Mouse (Mus musculus): ENCODE results near the gene Naa80. TPM values are rescaled to one million over a fixed set of nuclear protein-coding genes. Genes with fewer than 3 reads are reported as not detected.

Gene Naa80
- polyA plus RNA-seq, 1 experiment from 2014 or later: 14.7 TPM

DNA sequence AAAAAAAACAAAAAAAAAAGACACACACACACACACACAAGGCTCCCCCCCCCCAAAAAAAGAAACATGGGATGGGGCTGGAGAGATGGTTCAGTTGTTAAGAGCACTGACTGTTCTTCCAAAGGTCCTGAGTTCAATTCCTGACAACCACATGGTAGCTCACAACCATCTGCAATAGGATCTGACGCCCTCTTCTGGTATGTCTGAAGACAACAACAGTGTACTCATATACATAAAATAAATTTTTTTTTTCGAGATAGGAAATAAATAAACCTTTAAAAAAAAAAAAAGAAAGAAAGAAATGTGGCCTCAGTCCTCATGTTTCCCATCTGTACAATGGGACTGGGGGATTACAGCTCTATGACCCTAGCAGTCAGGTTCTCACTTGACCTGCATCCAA, 38.8 kb downstream of the Naa80 start:
- ATAC-seq (ENCODE audit: low FRiP score, low read depth): no peak
- H3K27me3 ChIP-seq: no peaks in the 10 kb centered on the region
- no peak overlapping the region for H3K4me3 ChIP-seq
- H3K9ac ChIP-seq (replicated peaks): no peak overlapping the region
- WGBS: 92% methylated on average over 2 of the region's 2 CpGs
- H3K36me3 ChIP-seq: peaks cover 75% of the 10 kb centered on the region
- peaks cover 31% of the 10 kb centered on the region for H3K4me1 ChIP-seq
- no peaks in the 10 kb centered on the region for H3K9me3 ChIP-seq
- H3K27ac ChIP-seq (replicated peaks): no peak overlapping the region
- H3K4me2 ChIP-seq (replicated peaks): no peak overlapping the region

DNA sequence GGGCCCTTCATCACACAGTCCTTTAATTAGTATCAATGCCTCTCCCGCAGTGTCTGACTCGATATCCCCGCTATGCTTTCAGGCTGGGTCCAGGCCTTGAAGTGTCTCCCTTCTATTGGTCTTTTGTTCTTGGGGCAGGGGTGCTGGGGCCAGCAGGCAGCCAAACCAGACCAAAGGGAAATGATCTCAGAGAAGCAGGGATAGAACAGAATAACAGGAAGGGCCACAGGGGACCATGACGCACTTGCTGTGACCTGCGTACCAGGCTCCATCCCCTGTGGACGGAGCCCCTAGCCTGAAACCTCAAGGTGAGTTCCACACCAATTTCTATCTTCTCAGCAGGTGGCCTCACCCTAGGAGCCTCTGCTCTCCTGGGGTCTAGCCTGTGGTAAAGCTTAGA, 39.4 kb downstream of the Naa80 start:
- no peak for ATAC-seq (ENCODE audit: low FRiP score, low read depth)
- H3K4me3 ChIP-seq: no peak overlapping the region
- 95% methylated on average over 6 of the region's 6 CpGs for WGBS
- H3K27ac ChIP-seq (replicated peaks): 0 out of 2 replicates have a peak overlapping the region, but pooled peaks have one; percentile 22
- H3K4me1 ChIP-seq: peaks cover 25% of the 10 kb centered on the region
- no peak overlapping the region for H3K4me2 ChIP-seq (replicated peaks)
- H3K9ac ChIP-seq (replicated peaks): no peak overlapping the region
- H3K27me3 ChIP-seq: no peaks in the 10 kb centered on the region
- no peaks in the 10 kb centered on the region for H3K9me3 ChIP-seq
- H3K36me3 ChIP-seq: peaks cover 77% of the 10 kb centered on the region

DNA sequence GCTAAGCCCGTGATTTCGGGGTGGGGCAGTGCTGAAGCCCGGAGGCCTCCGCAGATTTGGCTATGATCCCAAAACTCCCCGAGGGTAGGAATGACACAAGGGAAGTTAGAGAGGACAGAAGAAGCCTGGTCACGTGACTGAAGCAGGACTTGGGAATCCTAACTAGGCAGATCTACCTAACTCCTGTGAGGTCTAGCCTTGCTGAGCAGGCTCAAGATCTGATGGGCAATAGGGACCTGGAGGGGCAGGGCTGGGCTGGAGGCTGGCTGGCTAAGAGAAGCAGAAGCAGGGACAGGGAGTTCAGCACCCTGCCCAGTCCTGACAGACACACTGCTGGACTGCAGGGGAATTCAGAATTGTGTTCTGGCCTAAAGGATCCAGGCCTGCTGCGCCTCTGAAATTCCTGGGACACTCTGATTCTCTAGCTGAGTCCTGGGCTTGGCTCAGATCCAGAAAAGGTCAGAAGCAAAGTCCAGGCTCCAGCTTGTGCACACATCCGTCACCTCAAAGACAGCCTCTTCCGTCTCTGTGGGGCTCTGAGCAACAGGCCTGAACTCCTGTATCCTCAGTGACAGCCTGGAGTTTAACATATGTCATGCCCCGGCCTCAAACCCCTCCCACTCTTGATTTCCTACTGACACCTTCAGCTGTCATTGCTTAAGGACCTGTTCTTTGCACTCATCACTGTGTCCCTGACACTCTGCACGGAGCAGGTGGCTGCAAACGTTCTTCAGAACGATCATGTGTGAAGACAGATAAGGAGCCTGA, 40.3 kb downstream of the Naa80 start:
- Histone ChIP-seq H3K36me3 (peaks cover 80% of the 10 kb centered on the region), H3K27me3 (no peaks in the 10 kb centered on the region), H3K9ac (replicated peaks) (no peak overlapping the region), H3K4me3 (no peak overlapping the region), H3K9me3 (no peaks in the 10 kb centered on the region), H3K4me2 (replicated peaks) (no peak overlapping the region), H3K27ac (replicated peaks) (0 out of 2 replicates have a peak overlapping the region, but pooled peaks have one; percentile 22), H3K4me1 (peaks cover 23% of the 10 kb centered on the region)
- 85% methylated on average over 13 of the region's 13 CpGs for WGBS
- no peak for ATAC-seq (ENCODE audit: low FRiP score, low read depth)

DNA sequence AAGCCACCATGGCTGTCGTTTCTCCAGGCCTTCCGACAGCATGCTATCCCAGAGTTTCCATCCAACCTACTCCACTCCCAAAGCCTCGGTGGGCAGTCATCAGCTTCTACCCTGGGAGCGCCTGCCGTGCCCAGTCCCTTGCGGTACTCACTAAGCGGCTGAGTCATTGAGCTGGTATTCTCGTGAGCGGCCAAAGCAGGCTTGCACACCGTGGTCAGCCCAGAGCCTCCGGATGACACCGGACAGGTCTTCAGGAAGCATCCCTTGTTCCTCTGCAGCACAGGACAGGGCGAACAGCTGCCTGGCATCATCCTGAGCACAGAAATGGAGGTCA, 40.8 kb downstream of the Naa80 start:
- WGBS: 88% methylated on average over 13 of the region's 13 CpGs
- no peak overlapping the region for H3K9ac ChIP-seq (replicated peaks)
- H3K36me3 ChIP-seq: peaks cover 80% of the 10 kb centered on the region

DNA sequence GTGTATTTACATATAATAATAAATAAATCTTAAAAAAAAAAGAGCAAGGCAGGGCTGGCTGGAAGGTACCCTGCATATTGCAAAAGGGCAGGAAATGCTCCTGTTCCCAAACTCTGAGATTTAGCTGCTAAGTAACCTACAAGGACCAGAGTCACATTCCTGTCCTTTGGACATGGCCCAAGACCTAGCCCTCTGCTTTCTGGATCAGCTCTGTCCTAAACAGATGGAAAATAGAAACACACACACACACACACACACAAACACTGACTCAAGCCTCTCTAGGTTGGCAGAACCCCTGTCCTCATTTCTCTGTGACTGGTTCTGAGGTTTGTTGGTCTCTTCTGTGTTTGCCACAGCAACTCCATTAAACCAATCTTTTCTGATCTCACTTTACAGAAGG, 42.3 kb downstream of the Naa80 start:
- Histone ChIP-seq H3K9ac (replicated peaks) (no peak overlapping the region), H3K27ac (replicated peaks) (no peak overlapping the region), H3K36me3 (peaks cover 77% of the 10 kb centered on the region), H3K27me3 (no peaks in the 10 kb centered on the region), H3K4me3 (no peak overlapping the region), H3K4me2 (replicated peaks) (no peak overlapping the region), H3K9me3 (no peaks in the 10 kb centered on the region), H3K4me1 (peaks cover 30% of the 10 kb centered on the region)
- ATAC-seq (ENCODE audit: low FRiP score, low read depth): no peak

More for the DNA sequence above, 40.8 kb downstream of the Naa80 start:
- ATAC-seq (ENCODE audit: low FRiP score, low read depth): no peak
- no peaks in the 10 kb centered on the region for H3K9me3 ChIP-seq
- 0 out of 2 replicates have a peak overlapping the region, but pooled peaks have one; percentile 22 for H3K27ac ChIP-seq (replicated peaks)
- H3K27me3 ChIP-seq: no peaks in the 10 kb centered on the region
- peaks cover 23% of the 10 kb centered on the region for H3K4me1 ChIP-seq
- no peak overlapping the region for H3K4me3 ChIP-seq
- no peak overlapping the region for H3K4me2 ChIP-seq (replicated peaks)

DNA sequence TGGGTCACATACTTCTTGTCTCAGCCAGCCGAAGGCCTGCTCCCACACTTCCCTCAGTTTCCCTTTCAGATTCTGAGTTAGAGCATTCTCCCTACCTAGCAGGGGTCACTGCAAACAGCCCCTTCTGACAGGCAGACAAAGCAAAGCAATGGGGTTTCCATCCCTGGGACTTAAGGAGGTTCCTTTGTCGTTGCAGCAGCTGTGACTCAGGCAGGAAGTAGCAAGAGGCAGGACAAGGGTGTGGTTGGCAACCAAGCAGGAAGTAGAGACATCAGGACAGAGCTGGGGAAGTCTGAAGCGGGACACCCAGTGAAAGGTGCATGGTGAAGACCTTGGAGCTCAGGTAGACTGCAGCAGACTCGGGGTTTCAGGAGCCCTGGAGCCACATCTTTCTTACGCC, 45.9 kb downstream of the Naa80 start:
- Histone ChIP-seq H3K9ac (replicated peaks) (0 out of 2 replicates have a peak overlapping the region, but pooled peaks have one; percentile 7), H3K4me1 (peaks cover 53% of the 10 kb centered on the region), H3K4me2 (replicated peaks) (no peak overlapping the region), H3K9me3 (no peaks in the 10 kb centered on the region), H3K4me3 (no peak overlapping the region), H3K27ac (replicated peaks) (peak overlapping the region; percentile 52; the same call in 1 of the 2 replicates), H3K36me3 (peaks cover 46% of the 10 kb centered on the region), H3K27me3 (no peaks in the 10 kb centered on the region)
- WGBS: 68% methylated on average over 5 of the region's 5 CpGs
- ATAC-seq (ENCODE audit: low FRiP score, low read depth): no peak

DNA sequence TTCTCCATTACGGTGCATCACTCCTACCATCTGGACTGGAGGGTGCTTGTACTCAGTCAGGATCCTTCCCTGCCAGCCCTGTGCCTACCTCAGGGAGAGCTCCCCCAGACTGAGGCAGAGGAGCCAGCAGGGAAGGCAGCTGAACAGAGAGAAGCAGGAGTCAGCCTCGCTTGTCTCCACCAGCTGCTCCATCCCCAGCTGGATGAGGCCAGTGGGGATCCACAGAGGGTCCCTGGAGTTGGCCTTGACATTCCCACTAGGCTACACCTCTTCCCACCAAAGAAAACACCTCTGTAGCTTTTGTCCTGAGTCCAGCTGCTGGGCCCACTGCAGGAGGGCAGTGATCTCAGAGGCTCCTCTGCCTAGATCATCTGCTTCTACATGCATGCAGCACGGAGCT, 46.3 kb downstream of the Naa80 start:
- no peaks in the 10 kb centered on the region for H3K9me3 ChIP-seq
- H3K4me3 ChIP-seq: no peak overlapping the region
- no peaks in the 10 kb centered on the region for H3K27me3 ChIP-seq
- 67% methylated on average over 3 of the region's 3 CpGs for WGBS
- H3K4me2 ChIP-seq (replicated peaks): no peak overlapping the region
- peaks cover 42% of the 10 kb centered on the region for H3K36me3 ChIP-seq
- H3K9ac ChIP-seq (replicated peaks): 0 out of 2 replicates have a peak overlapping the region, but pooled peaks have one; percentile 7
- no peak for ATAC-seq (ENCODE audit: low FRiP score, low read depth)
- H3K4me1 ChIP-seq: peaks cover 58% of the 10 kb centered on the region
- H3K27ac ChIP-seq (replicated peaks): peak overlapping the region; percentile 52; the same call in 1 of the 2 replicates

DNA sequence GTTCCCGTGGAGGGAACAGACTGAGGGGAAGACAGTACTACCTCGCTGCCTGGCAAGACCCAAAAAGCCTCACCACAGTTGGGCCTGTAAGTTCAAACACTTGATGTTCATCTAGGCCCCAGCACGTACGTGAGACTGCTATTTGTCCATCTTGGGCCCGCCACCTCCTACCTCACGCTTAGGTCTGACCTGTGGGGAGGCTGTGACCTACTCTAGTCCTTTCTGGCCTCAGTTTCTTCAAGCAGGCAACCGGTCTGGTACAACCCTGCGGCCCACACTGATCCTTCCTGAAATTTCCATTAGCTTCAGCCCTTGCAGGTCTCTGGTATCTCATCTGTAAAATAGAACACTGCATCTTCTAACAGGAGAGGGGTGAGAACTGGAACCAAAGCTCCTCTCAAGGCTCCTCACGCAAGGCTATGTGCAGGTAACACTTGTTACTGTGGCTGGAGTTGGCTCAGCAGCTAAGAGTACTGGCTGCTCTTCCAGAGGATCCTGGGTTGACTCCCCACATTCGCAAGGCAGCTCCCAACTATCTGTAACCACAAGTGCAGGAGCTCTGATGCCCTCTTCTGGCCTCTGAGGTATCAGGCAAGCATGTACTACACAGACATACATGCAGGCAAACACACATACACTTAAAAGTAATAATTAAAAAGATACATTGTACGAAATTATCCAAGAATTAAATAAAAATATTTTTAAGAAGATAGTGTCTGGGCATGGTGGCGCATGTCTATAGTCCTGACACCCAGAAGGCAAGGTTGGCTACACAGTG, 46.9 kb downstream of the Naa80 start:
- H3K27ac ChIP-seq (replicated peaks): peak overlapping the region; percentile 99
- H3K9me3 ChIP-seq: no peaks in the 10 kb centered on the region
- H3K36me3 ChIP-seq: peaks cover 36% of the 10 kb centered on the region
- no peaks in the 10 kb centered on the region for H3K27me3 ChIP-seq
- no peak for ATAC-seq (ENCODE audit: low FRiP score, low read depth)
- H3K9ac ChIP-seq (replicated peaks): peak overlapping the region; percentile 62; the same call in 1 of the 2 replicates
- peak overlapping the region; percentile 95; the same call in 1 of the 2 replicates for H3K4me2 ChIP-seq (replicated peaks)
- 85% methylated on average over 12 of the region's 12 CpGs for WGBS
- H3K4me3 ChIP-seq: no peak overlapping the region
- H3K4me1 ChIP-seq: peaks cover 63% of the 10 kb centered on the region

DNA sequence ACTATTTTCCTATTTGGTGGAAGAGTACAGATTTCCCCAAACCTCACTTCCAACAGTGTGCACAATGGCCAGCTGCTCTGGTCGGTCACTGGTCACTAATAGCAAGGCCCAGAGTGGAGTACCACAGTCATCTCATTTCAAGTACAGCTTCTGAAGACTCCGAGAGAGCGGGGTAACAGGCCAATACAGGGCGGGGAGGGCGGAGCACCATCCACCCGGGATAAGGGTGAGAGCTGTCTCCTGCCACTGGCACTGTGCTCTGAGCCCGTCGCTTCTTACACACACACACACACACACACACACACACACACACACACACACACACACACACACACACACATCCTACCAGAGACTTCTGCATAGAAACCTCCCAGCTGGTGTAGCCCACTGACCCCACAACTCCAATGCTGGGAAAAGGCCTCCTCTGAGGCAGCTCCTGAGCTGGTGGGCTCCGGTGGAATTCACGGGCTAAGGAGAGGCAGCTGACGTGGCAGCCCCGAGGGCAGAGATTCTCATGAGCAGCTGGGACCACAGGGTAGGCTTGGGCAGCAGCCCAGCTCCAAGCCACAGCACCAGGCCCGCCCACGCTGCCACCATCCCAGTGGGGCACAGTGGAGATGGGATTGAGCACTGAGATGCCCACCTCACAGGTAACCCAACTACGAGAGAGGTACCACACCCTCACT, 47.6 kb downstream of the Naa80 start:
- ATAC-seq (ENCODE audit: low FRiP score, low read depth): peak; percentile 46
- Histone ChIP-seq H3K4me2 (replicated peaks) (peak overlapping the region; percentile 95), H3K27ac (replicated peaks) (peak overlapping the region; percentile 99), H3K4me3 (peak overlapping the region; percentile 24), H3K27me3 (no peaks in the 10 kb centered on the region), H3K9me3 (no peaks in the 10 kb centered on the region), H3K9ac (replicated peaks) (peak overlapping the region; percentile 62), H3K36me3 (peaks cover 35% of the 10 kb centered on the region), H3K4me1 (peaks cover 71% of the 10 kb centered on the region)
- 22% methylated on average over 15 of the region's 15 CpGs for WGBS

DNA sequence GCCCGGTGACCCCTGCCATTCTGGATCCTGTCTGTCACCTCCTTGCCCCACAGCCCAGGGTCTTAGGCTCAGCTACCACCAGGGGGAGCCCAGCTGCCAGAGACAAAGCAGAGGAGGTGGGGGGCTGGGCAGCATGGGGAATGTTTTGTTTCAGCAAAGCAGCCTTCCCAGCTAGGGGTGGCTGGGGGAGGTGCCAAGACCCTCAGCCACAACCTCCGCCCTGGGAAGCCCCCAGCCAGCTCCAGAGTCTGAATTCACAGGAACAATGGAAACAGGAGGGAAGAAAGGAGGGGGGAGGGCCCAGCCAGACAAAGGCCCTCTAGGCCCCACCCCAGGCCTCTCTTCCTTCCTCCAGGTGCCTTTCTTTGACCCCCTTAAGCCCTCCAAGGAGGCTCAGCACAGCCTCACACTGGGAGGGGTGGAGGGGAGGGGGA, 48.2 kb downstream of the Naa80 start:
- peak; percentile 68 for ATAC-seq (ENCODE audit: low FRiP score, low read depth)
- peaks cover 35% of the 10 kb centered on the region for H3K36me3 ChIP-seq
- WGBS: 6% methylated on average over 2 of the region's 2 CpGs

DNA sequence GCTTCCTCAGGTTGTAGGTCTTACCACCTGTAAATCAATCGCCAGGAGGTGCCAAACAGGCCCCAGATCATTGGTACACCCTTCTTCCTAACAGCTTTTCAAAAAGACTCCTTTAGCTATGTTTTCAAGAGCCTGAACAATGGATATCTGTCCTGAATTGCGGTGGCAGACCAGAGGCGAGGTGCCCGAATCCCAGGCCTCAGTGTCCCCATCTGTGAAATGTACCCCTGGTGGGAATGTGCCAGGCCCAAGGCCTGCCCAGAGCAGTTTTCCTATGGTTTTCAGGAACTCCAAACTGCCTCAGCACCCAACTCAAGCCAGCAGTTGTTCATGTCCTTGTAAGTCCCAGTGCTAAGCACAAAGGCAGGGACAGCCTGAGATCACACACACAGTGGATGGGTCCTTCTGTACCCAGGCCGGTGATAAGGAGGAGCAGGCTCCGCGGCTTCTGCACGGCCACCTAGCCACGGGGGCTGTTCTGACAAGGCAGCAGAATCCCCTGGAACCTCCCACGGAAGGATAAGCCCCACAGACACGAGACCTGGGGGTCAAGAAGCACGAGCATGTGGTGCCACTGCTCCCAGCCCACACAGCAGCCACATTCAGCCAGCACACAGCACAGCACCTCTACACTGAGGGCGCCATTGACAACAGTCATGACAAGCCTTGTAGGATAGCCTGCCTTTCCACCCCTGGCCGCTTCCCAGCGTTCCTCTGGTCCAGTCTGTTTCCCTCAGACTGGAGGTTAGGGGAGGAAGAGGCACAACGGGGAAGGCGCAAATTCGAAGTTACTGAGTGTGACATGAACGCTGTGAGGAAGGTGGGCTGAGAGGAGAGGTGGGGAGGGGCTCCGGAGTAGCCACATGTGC, 48.9 kb downstream of the Naa80 start:
- Histone ChIP-seq H3K36me3 (peaks cover 29% of the 10 kb centered on the region; the same call in 1 of the 2 replicates), H3K4me2 (replicated peaks) (peak overlapping the region; percentile 95)
- no peak for ATAC-seq (ENCODE audit: low FRiP score, low read depth)

More for the DNA sequence above, 48.2 kb downstream of the Naa80 start:
- peak overlapping the region; percentile 24 for H3K4me3 ChIP-seq
- H3K9me3 ChIP-seq: no peaks in the 10 kb centered on the region
- peak overlapping the region; percentile 99 for H3K27ac ChIP-seq (replicated peaks)
- peak overlapping the region; percentile 95 for H3K4me2 ChIP-seq (replicated peaks)
- H3K4me1 ChIP-seq: peaks cover 77% of the 10 kb centered on the region
- H3K27me3 ChIP-seq: no peaks in the 10 kb centered on the region
- peak overlapping the region; percentile 62 for H3K9ac ChIP-seq (replicated peaks)

More for the DNA sequence above, 48.9 kb downstream of the Naa80 start:
- H3K27me3 ChIP-seq: no peaks in the 10 kb centered on the region
- WGBS: 16% methylated on average over 20 of the region's 20 CpGs
- H3K9ac ChIP-seq (replicated peaks): peak overlapping the region; percentile 62
- H3K4me1 ChIP-seq: peaks cover 84% of the 10 kb centered on the region
- peak overlapping the region; percentile 24 for H3K4me3 ChIP-seq
- no peaks in the 10 kb centered on the region for H3K9me3 ChIP-seq
- peak overlapping the region; percentile 99 for H3K27ac ChIP-seq (replicated peaks)

Measured in midbrain, embryonic 12.5 days (tissue).